ENCODE assay signal across 26 mouse cellular contexts in genomic region chrX:18467690-18468089, GRCm38 (mm10). TPM values are rescaled to one million over a fixed set of nuclear protein-coding genes. Genes with fewer than 3 reads are reported as not detected.
DNase-seq lines count a peak whose midpoint lies in the region; ATAC-seq and TF ChIP-seq lines count a peak whose summit lies in the region.
"Had no signal": no experiment of that assay in that cellular context is flagged by ENCODE, and none has a peak within 500 bp of the region (broad histone marks: within the 10 kb centered on the region; RNA-seq: fewer than 3 reads in every experiment).

No protein-coding gene starts in this region.

- no peaks in the 10 kb centered on the region for H3K27me3 ChIP-seq in intestine, postnatal 0 days (replicated peaks; ENCODE audit: control insufficient read depth, insufficient read depth, low read length)
- H3K27me3 ChIP-seq: embryonic facial prominence, embryonic 13.5 days; embryonic facial prominence, embryonic 15.5 days; forebrain, embryonic 12.5 days had no signal

- H3K27ac ChIP-seq in intestine, postnatal 0 days (ENCODE audit: low read depth, low read length): no peak overlapping the region
- H3K27ac ChIP-seq: embryonic facial prominence, embryonic 13.5 days; embryonic facial prominence, embryonic 15.5 days; forebrain, embryonic 10.5 days; forebrain, embryonic 12.5 days had no signal

- H3K36me3 ChIP-seq in intestine, postnatal 0 days (ENCODE audit: control insufficient read depth, insufficient read depth): no peaks in the 10 kb centered on the region
- H3K36me3 ChIP-seq: embryonic facial prominence, embryonic 13.5 days; embryonic facial prominence, embryonic 15.5 days; forebrain, embryonic 10.5 days; forebrain, embryonic 12.5 days had no signal

- no peak overlapping the region for H3K4me3 ChIP-seq in intestine, postnatal 0 days (ENCODE audit: low read depth, low read length)
- H3K4me3 ChIP-seq: embryonic facial prominence, embryonic 13.5 days; embryonic facial prominence, embryonic 15.5 days; erythroblast, embryonic 14.5 days; forebrain, embryonic 10.5 days; forebrain, embryonic 12.5 days had no signal

- WGBS in intestine, postnatal 0 days: 50% methylated on average over 1 of the region's 1 CpGs

- peak; percentile 1 for DNase-seq in A20 (ENCODE audit: low read depth, low spot score)
- DNase-seq in left cerebral cortex, postnatal 14 days (ENCODE audit: low spot score in 2 of 2): no peak
- DNase-seq in kidney, adult 8-10 months: no peak
- no peak for DNase-seq in urinary bladder, postnatal 36 days (ENCODE audit: low spot score in 2 of 2)
- DNase-seq: adrenal gland, adult 2 months; adrenal gland, postnatal 10 days; adrenal gland, postnatal 25 days; cerebellum, adult 11-12 months; cerebellum, adult 2 months; cerebellum, adult 9-10 months; cerebellum, postnatal 10 days; cerebellum, postnatal 25 days; embryo, embryonic 11 days had no signal

- H3K4me2 ChIP-seq in intestine, postnatal 0 days (replicated peaks; ENCODE audit: low read depth): no peak overlapping the region
- H3K4me2 ChIP-seq: embryonic facial prominence, embryonic 13.5 days; embryonic facial prominence, embryonic 15.5 days; forebrain, embryonic 12.5 days had no signal

- intact Hi-C loops in left cerebral cortex, postnatal 14 days (cut with DNase I): no loop called here

- no peak overlapping the region for H3K9ac ChIP-seq in intestine, postnatal 0 days (ENCODE audit: low read depth, low read length)
- H3K9ac ChIP-seq: embryonic facial prominence, embryonic 13.5 days; embryonic facial prominence, embryonic 15.5 days; forebrain, embryonic 12.5 days had no signal

- H3K4me1 ChIP-seq in intestine, postnatal 0 days (replicated peaks; ENCODE audit: control insufficient read depth, insufficient read depth, low read length): no peaks in the 10 kb centered on the region
- H3K4me1 ChIP-seq: embryonic facial prominence, embryonic 13.5 days; embryonic facial prominence, embryonic 15.5 days; forebrain, embryonic 10.5 days; forebrain, embryonic 12.5 days had no signal

- no peaks in the 10 kb centered on the region for H3K9me3 ChIP-seq in intestine, postnatal 0 days (ENCODE audit: control insufficient read depth)
- H3K9me3 ChIP-seq: embryonic facial prominence, embryonic 13.5 days; embryonic facial prominence, embryonic 15.5 days; forebrain, embryonic 10.5 days; forebrain, embryonic 12.5 days had no signal

- TF ChIP-seq CTCF in intestine, postnatal 0 days (IDR thresholded peaks at IDR 0.05; ENCODE audit: low read depth): no peak

- ATAC-seq in granulocyte monocyte progenitor cell, adult 5-6 weeks (replicated peaks; ENCODE audit: poor library complexity, severe bottlenecking): peak; percentile 72
- peak; percentile 60 for ATAC-seq in megakaryocyte, adult 5-6 weeks (ENCODE audit: poor library complexity, severe bottlenecking)
- ATAC-seq in intestine, postnatal 0 days: no peak
- ATAC-seq: forebrain, embryonic 14.5 days; forebrain, embryonic 16.5 days had no signal

RNA-seq across cellular contexts. Expression of gene 4930578C19Rik, which starts 6.5 kb away (rescaled TPM):
- not detected in 2 replicates for total RNA-seq in granulocyte monocyte progenitor cell, adult 5-6 weeks (2014; fragmentation: Nextera tagmentation)
- total RNA-seq in granulocyte monocyte progenitor cell, adult 5-6 weeks (2017): not detected in 2 replicates
- not detected in 2 replicates for total RNA-seq in megakaryocyte, adult 5-6 weeks (2015)
- 0.18 TPM in 1 of 2 replicates, not detected in the other for total RNA-seq in megakaryocyte, adult 5-6 weeks (2017)
- 1 to 10 TPM; 1.2 to 1.3 TPM for total RNA-seq in left cerebral cortex, postnatal 14 days (2021)
- 0.50 and 0.56 TPM in 2 replicates for polyA plus RNA-seq in intestine, postnatal 0 days (2015; fragmentation: Nextera tagmentation; extraction: Ambion mirVana)
- total RNA-seq: ES-E14, MEL had no signal
- polyA plus RNA-seq: C2C12; erythroblast, embryonic 14.5 days had no signal
